Mouse (Mus musculus) olfactory bulb, adult 2 months (tissue): ENCODE data around the gene Eef1a2.

Source experiments
- CTCF ChIP-seq: fragments of 200-500 bp; IDR thresholded peaks from 2 replicates; pipeline ENCODE4 v1.5.1; 2012; ENCODE audit warnings: low read depth, mild to moderate bottlenecking, low read length, moderate library complexity; ENCODE audit not compliant: insufficient read depth
- POLR2A ChIP-seq: fragments of 200-500 bp; IDR thresholded peaks from 2 replicates; pipeline ENCODE4 v1.6.1; 2012; ENCODE audit warnings: mild to moderate bottlenecking, low read depth, low read length, moderate library complexity; ENCODE audit not compliant: insufficient read depth

GRCm38 (mm10) chr2:181188681-181189080 is 31.9 kb upstream of the Eef1a2 start:
- TF ChIP-seq POLR2A (no peak), CTCF (no peak)
